18 mouse cellular contexts compared by ENCODE assay signal in genomic region chr10:81145778-81146177, GRCm38 (mm10). TPM values are rescaled to one million over a fixed set of nuclear protein-coding genes. Genes with fewer than 3 reads are reported as not detected.
DNase-seq lines count a peak whose midpoint lies in the region; ATAC-seq and TF ChIP-seq lines count a peak whose summit lies in the region.
"Had no signal": no experiment of that assay in that cellular context is flagged by ENCODE, and none has a peak within 500 bp of the region (broad histone marks: within the 10 kb centered on the region; RNA-seq: fewer than 3 reads in every experiment).

No protein-coding gene starts in this region.

- no peak for DNase-seq in gastrocnemius, adult 2 months
- DNase-seq in gastrocnemius, postnatal 14 days: no peak
- DNase-seq in stomach, postnatal 0 days (ENCODE audit: low spot score): peak; percentile 88
- DNase-seq in cerebellum, adult 11 months: no peak
- DNase-seq in embryo, embryonic 10.5 days (ENCODE audit: low spot score): no peak
- DNase-seq: cerebellum, adult 18-20 months; layer of hippocampus, postnatal 36 days; right cerebral cortex, postnatal 25 days; thymus, postnatal 36 days had no signal

- TF ChIP-seq EP300 in stomach, postnatal 0 days (optimal IDR thresholded peaks at IDR 0.05): no peak

- no peak for TF ChIP-seq CTCF in gastrocnemius, adult 2 months (IDR thresholded peaks at IDR 0.05)
- no peak for TF ChIP-seq CTCF in intestine, postnatal 0 days (IDR thresholded peaks at IDR 0.05; ENCODE audit: low read depth)
- TF ChIP-seq CTCF in stomach, postnatal 0 days (IDR thresholded peaks at IDR 0.05; ENCODE audit: low read depth): no peak

- intact Hi-C loops in gastrocnemius, adult 2 months (cut with DNase I): no loop called here
- intact Hi-C loops in gastrocnemius, postnatal 14 days (cut with DNase I; ENCODE audit: low total_unique reads): no loop called here

- peak overlapping the region; percentile 36 for H3K27ac ChIP-seq in gastrocnemius, adult 2 months
- H3K27ac ChIP-seq in neural tube, embryonic 14.5 days (ENCODE audit: low read depth, low read length): no peak overlapping the region
- H3K27ac ChIP-seq in neural tube, embryonic 15.5 days (replicated peaks): no peak overlapping the region
- H3K27ac ChIP-seq in intestine, postnatal 0 days (ENCODE audit: low read depth, low read length): peak overlapping the region; percentile 91
- H3K27ac ChIP-seq in stomach, postnatal 0 days (replicated peaks): peak overlapping the region; percentile 88
- H3K27ac ChIP-seq: heart, embryonic 15.5 days; hindbrain, embryonic 15.5 days; liver, embryonic 14.5 days had no signal

- peaks cover 59% of the 10 kb centered on the region for H3K36me3 ChIP-seq in neural tube, embryonic 14.5 days (ENCODE audit: control insufficient read depth, insufficient read depth, low read length)
- H3K36me3 ChIP-seq in neural tube, embryonic 15.5 days: peaks cover 71% of the 10 kb centered on the region
- H3K36me3 ChIP-seq in intestine, postnatal 0 days (ENCODE audit: control insufficient read depth, insufficient read depth): peaks cover 68% of the 10 kb centered on the region
- H3K36me3 ChIP-seq in stomach, postnatal 0 days (ENCODE audit: control insufficient read depth, insufficient read depth, low read length): peaks cover 38% of the 10 kb centered on the region

- H3K4me3 ChIP-seq in gastrocnemius, adult 2 months: peak overlapping the region; percentile 4; the same call in 1 of the 2 replicates
- H3K4me3 ChIP-seq in neural tube, embryonic 14.5 days (ENCODE audit: low read depth, low read length): no peak overlapping the region
- H3K4me3 ChIP-seq in neural tube, embryonic 15.5 days (replicated peaks): no peak overlapping the region
- H3K4me3 ChIP-seq in intestine, postnatal 0 days (ENCODE audit: low read depth, low read length): peak overlapping the region; percentile 21
- no peak overlapping the region for H3K4me3 ChIP-seq in stomach, postnatal 0 days (ENCODE audit: low read depth, low read length)
- H3K4me3 ChIP-seq: heart, embryonic 15.5 days; hindbrain, embryonic 15.5 days had no signal

- no peaks in the 10 kb centered on the region for H3K27me3 ChIP-seq in neural tube, embryonic 14.5 days (ENCODE audit: control insufficient read depth, insufficient read depth, low read length)
- H3K27me3 ChIP-seq in neural tube, embryonic 15.5 days (replicated peaks): no peaks in the 10 kb centered on the region
- no peaks in the 10 kb centered on the region for H3K27me3 ChIP-seq in intestine, postnatal 0 days (replicated peaks; ENCODE audit: control insufficient read depth, insufficient read depth, low read length)
- H3K27me3 ChIP-seq in stomach, postnatal 0 days (ENCODE audit: control insufficient read depth, insufficient read depth, low read length): no peaks in the 10 kb centered on the region
- H3K27me3 ChIP-seq: heart, embryonic 15.5 days; hindbrain, embryonic 15.5 days had no signal

- 0 out of 2 replicates have a peak overlapping the region, but pooled peaks have one; percentile 12 for H3K9ac ChIP-seq in neural tube, embryonic 14.5 days (replicated peaks; ENCODE audit: low read depth, low read length)
- no peak overlapping the region for H3K9ac ChIP-seq in neural tube, embryonic 15.5 days (replicated peaks)
- peak overlapping the region; percentile 31; the same call in 1 of the 2 replicates for H3K9ac ChIP-seq in intestine, postnatal 0 days (ENCODE audit: low read depth, low read length)
- H3K9ac ChIP-seq in stomach, postnatal 0 days (ENCODE audit: low read length): peak overlapping the region; percentile 41
- H3K9ac ChIP-seq: heart, embryonic 15.5 days; hindbrain, embryonic 15.5 days; liver, embryonic 14.5 days had no signal

- 85% methylated on average over 7 of the region's 7 CpGs for WGBS in neural tube, embryonic 14.5 days
- whole genome bisulfite sequencing in neural tube, embryonic 15.5 days: 89% methylated on average over 7 of the region's 7 CpGs
- 43% methylated on average over 7 of the region's 7 CpGs for WGBS in intestine, postnatal 0 days
- 56% methylated on average over 7 of the region's 7 CpGs for WGBS in stomach, postnatal 0 days

- no peaks in the 10 kb centered on the region for H3K9me3 ChIP-seq in neural tube, embryonic 14.5 days (ENCODE audit: control insufficient read depth, low read length)
- H3K9me3 ChIP-seq in neural tube, embryonic 15.5 days (replicated peaks): no peaks in the 10 kb centered on the region
- H3K9me3 ChIP-seq in intestine, postnatal 0 days (ENCODE audit: control insufficient read depth): no peaks in the 10 kb centered on the region
- no peaks in the 10 kb centered on the region for H3K9me3 ChIP-seq in stomach, postnatal 0 days (ENCODE audit: control insufficient read depth, low read length)
- H3K9me3 ChIP-seq: heart, embryonic 15.5 days; hindbrain, embryonic 15.5 days had no signal

- H3K4me2 ChIP-seq in neural tube, embryonic 14.5 days (ENCODE audit: low read depth, low read length): no peak overlapping the region
- H3K4me2 ChIP-seq in neural tube, embryonic 15.5 days: no peak overlapping the region
- H3K4me2 ChIP-seq in intestine, postnatal 0 days (replicated peaks; ENCODE audit: low read depth): peak overlapping the region; percentile 59
- H3K4me2 ChIP-seq in stomach, postnatal 0 days (replicated peaks; ENCODE audit: low read depth): peak overlapping the region; percentile 44
- H3K4me2 ChIP-seq: heart, embryonic 15.5 days; hindbrain, embryonic 15.5 days had no signal

- H3K4me1 ChIP-seq in neural tube, embryonic 14.5 days (ENCODE audit: control insufficient read depth, insufficient read depth, low read length): peaks cover 12% of the 10 kb centered on the region
- peaks cover 31% of the 10 kb centered on the region for H3K4me1 ChIP-seq in neural tube, embryonic 15.5 days
- peaks cover 12% of the 10 kb centered on the region; the same call in 1 of the 2 replicates for H3K4me1 ChIP-seq in intestine, postnatal 0 days (replicated peaks; ENCODE audit: control insufficient read depth, insufficient read depth, low read length)
- H3K4me1 ChIP-seq in stomach, postnatal 0 days (replicated peaks; ENCODE audit: control insufficient read depth, insufficient read depth): peaks cover 6% of the 10 kb centered on the region

- ATAC-seq in neural tube, embryonic 14.5 days (ENCODE audit: low read depth): no peak
- no peak for ATAC-seq in neural tube, embryonic 15.5 days (ENCODE audit: low FRiP score)
- ATAC-seq in intestine, postnatal 0 days: peak; percentile 70
- peak; percentile 73 for ATAC-seq in stomach, postnatal 0 days (ENCODE audit: low FRiP score, low TSS enrichment)

RNA-seq across cellular contexts. Expression of gene Zbtb7a, which starts 10.8 kb away (rescaled TPM):
- 10 to 100 TPM; 23.3 to 25.9 TPM for total RNA-seq in gastrocnemius, adult 2 months (2021)
- 10 to 100 TPM; 28.2 to 30.1 TPM for total RNA-seq in gastrocnemius, postnatal 14 days (2021)
- polyA plus RNA-seq in neural tube, embryonic 14.5 days (2014; fragmentation: Nextera tagmentation; extraction: Ambion mirVana): 11.0 and 12.6 TPM in 2 replicates
- polyA plus RNA-seq in neural tube, embryonic 15.5 days (2015; fragmentation: Nextera tagmentation; extraction: Ambion mirVana): 14.8 and 21.0 TPM in 2 replicates
- 54.1 and 67.6 TPM in 2 replicates for polyA plus RNA-seq in intestine, postnatal 0 days (2015; fragmentation: Nextera tagmentation; extraction: Ambion mirVana)
- polyA plus RNA-seq in stomach, postnatal 0 days (2015; fragmentation: Nextera tagmentation; extraction: Ambion mirVana): 87.5 and 94.1 TPM in 2 replicates

RNA-seq across cellular contexts. Expression of gene Pias4, which starts 21.9 kb away (rescaled TPM):
- total RNA-seq in gastrocnemius, adult 2 months (2021): 10 to 100 TPM; 15.7 to 16.2 TPM
- total RNA-seq in gastrocnemius, postnatal 14 days (2021): 10 to 100 TPM; 12.3 to 12.8 TPM
- polyA plus RNA-seq in neural tube, embryonic 14.5 days (2014; fragmentation: Nextera tagmentation; extraction: Ambion mirVana): 48.4 and 51.4 TPM in 2 replicates
- 52.8 and 57.3 TPM in 2 replicates for polyA plus RNA-seq in neural tube, embryonic 15.5 days (2015; fragmentation: Nextera tagmentation; extraction: Ambion mirVana)
- 32.8 and 36.5 TPM in 2 replicates for polyA plus RNA-seq in intestine, postnatal 0 days (2015; fragmentation: Nextera tagmentation; extraction: Ambion mirVana)
- polyA plus RNA-seq in stomach, postnatal 0 days (2015; fragmentation: Nextera tagmentation; extraction: Ambion mirVana): 18.7 and 20.9 TPM in 2 replicates

RNA-seq across cellular contexts. Expression of gene Eef2, which starts 30.7 kb away (rescaled TPM):
- 1,000 to 10,000 TPM; 1,128 to 1,335 TPM for total RNA-seq in gastrocnemius, adult 2 months (2021)
- 100 to 1,000 TPM; 892 to 898 TPM for total RNA-seq in gastrocnemius, postnatal 14 days (2021)
- polyA plus RNA-seq in neural tube, embryonic 14.5 days (2014; fragmentation: Nextera tagmentation; extraction: Ambion mirVana): 373 and 452 TPM in 2 replicates
- 493 and 549 TPM in 2 replicates for polyA plus RNA-seq in neural tube, embryonic 15.5 days (2015; fragmentation: Nextera tagmentation; extraction: Ambion mirVana)
- polyA plus RNA-seq in intestine, postnatal 0 days (2015; fragmentation: Nextera tagmentation; extraction: Ambion mirVana): 286 and 316 TPM in 2 replicates
- polyA plus RNA-seq in stomach, postnatal 0 days (2015; fragmentation: Nextera tagmentation; extraction: Ambion mirVana): 337 and 380 TPM in 2 replicates

RNA-seq across cellular contexts. Expression of gene Dapk3, which starts 37.0 kb away (rescaled TPM):
- 10 to 100 TPM; 22.1 to 24.9 TPM for total RNA-seq in gastrocnemius, adult 2 months (2021)
- total RNA-seq in gastrocnemius, postnatal 14 days (2021): 10 to 100 TPM; 21.2 to 24.8 TPM
- 64.5 and 67.3 TPM in 2 replicates for polyA plus RNA-seq in neural tube, embryonic 14.5 days (2014; fragmentation: Nextera tagmentation; extraction: Ambion mirVana)
- 65.7 and 70.4 TPM in 2 replicates for polyA plus RNA-seq in neural tube, embryonic 15.5 days (2015; fragmentation: Nextera tagmentation; extraction: Ambion mirVana)
- 50.5 and 53.4 TPM in 2 replicates for polyA plus RNA-seq in intestine, postnatal 0 days (2015; fragmentation: Nextera tagmentation; extraction: Ambion mirVana)
- polyA plus RNA-seq in stomach, postnatal 0 days (2015; fragmentation: Nextera tagmentation; extraction: Ambion mirVana): 44.6 and 51.8 TPM in 2 replicates

RNA-seq across cellular contexts. Expression of gene 4930442H23Rik, which starts 37.9 kb away (rescaled TPM):
- not detected for total RNA-seq in gastrocnemius, adult 2 months (2021)
- total RNA-seq in gastrocnemius, postnatal 14 days (2021): not detected
- not detected in 2 replicates for polyA plus RNA-seq in neural tube, embryonic 14.5 days (2014; fragmentation: Nextera tagmentation; extraction: Ambion mirVana)
- polyA plus RNA-seq in neural tube, embryonic 15.5 days (2015; fragmentation: Nextera tagmentation; extraction: Ambion mirVana): not detected in 2 replicates
- polyA plus RNA-seq in intestine, postnatal 0 days (2015; fragmentation: Nextera tagmentation; extraction: Ambion mirVana): 0.12 TPM in 2 replicates
- polyA plus RNA-seq in stomach, postnatal 0 days (2015; fragmentation: Nextera tagmentation; extraction: Ambion mirVana): 0.07 TPM in 1 of 2 replicates, not detected in the other
- total RNA-seq: gastrocnemius, adult 8-10 months; layer of hippocampus, postnatal 36 days had no signal
- polyA plus RNA-seq: forebrain, embryonic 11.5 days; heart, embryonic 15.5 days; kidney, embryonic 16.5 days; liver, embryonic 14.5 days had no signal

Comparison
In these comparisons a context has a peak if more than half of its experiments do, and no peak if none do; other contexts are left out.
1. H3K27ac ChIP-seq: peak in gastrocnemius, adult 2 months (single experiment), intestine, postnatal 0 days (single experiment) and stomach, postnatal 0 days (single experiment); none in neural tube, embryonic 14.5 days (single experiment) and neural tube, embryonic 15.5 days (single experiment).
2. H3K4me3 ChIP-seq: peak in gastrocnemius, adult 2 months (single experiment) and intestine, postnatal 0 days (single experiment); none in neural tube, embryonic 14.5 days (single experiment), neural tube, embryonic 15.5 days (single experiment) and stomach, postnatal 0 days (single experiment).
3. ATAC-seq: peak in intestine, postnatal 0 days (single experiment) and stomach, postnatal 0 days (single experiment); none in neural tube, embryonic 14.5 days (single experiment) and neural tube, embryonic 15.5 days (single experiment).
4. H3K4me2 ChIP-seq: peak in intestine, postnatal 0 days (single experiment) and stomach, postnatal 0 days (single experiment); none in neural tube, embryonic 14.5 days (single experiment) and neural tube, embryonic 15.5 days (single experiment).